Mouse (Mus musculus): ENCODE measurements at regions not wholly inside any gene's neighbourhood (a gene's known extent, or its start where the extent isn't known, plus 50 kb on each side); places are given as distances from the start of the nearest gene placed in this dataset.

- Histone ChIP-seq H3K4me2 (no peak overlapping the region), H3K36me3 (no peaks in the 10 kb centered on the region), H3K9me3 (replicated peaks) (no peaks in the 10 kb centered on the region), H3K4me3 (replicated peaks) (no peak overlapping the region), H3K27me3 (no peaks in the 10 kb centered on the region), H3K27ac (no peak overlapping the region), H3K4me1 (no peaks in the 10 kb centered on the region), H3K9ac (no peak overlapping the region)
- no peak for ATAC-seq (replicated peaks; ENCODE audit: low FRiP score)
These were observed 354.2 kb downstream of the Basp1 start for GRCm38 (mm10) chr15:25059347-25059746.

- Histone ChIP-seq H3K9me3 (replicated peaks) (no peaks in the 10 kb centered on the region), H3K4me2 (no peak overlapping the region), H3K36me3 (no peaks in the 10 kb centered on the region), H3K9ac (no peak overlapping the region), H3K4me3 (replicated peaks) (no peak overlapping the region), H3K4me1 (no peaks in the 10 kb centered on the region), H3K27me3 (no peaks in the 10 kb centered on the region), H3K27ac (no peak overlapping the region)
- WGBS = 27% methylated on average over 1 of the region's 1 CpGs
- ATAC-seq (replicated peaks; ENCODE audit: low FRiP score) = no peak
These were observed 365.7 kb downstream of the Basp1 start for GRCm38 (mm10) chr15:25047875-25048274.

GRCm38 (mm10) chr15:25046514-25047138 lies 366.9 kb downstream of the Basp1 start:
- H3K36me3 ChIP-seq = no peaks in the 10 kb centered on the region
- no peaks in the 10 kb centered on the region for H3K4me1 ChIP-seq
- no peak overlapping the region for H3K27ac ChIP-seq
- no peak overlapping the region for H3K4me2 ChIP-seq
- H3K9me3 ChIP-seq (replicated peaks) = no peaks in the 10 kb centered on the region
- H3K4me3 ChIP-seq (replicated peaks) = no peak overlapping the region
- H3K9ac ChIP-seq = no peak overlapping the region
- no peak for ATAC-seq (replicated peaks; ENCODE audit: low FRiP score)
- 73% methylated on average over 5 of the region's 5 CpGs for WGBS
- H3K27me3 ChIP-seq = no peaks in the 10 kb centered on the region

GRCm38 (mm10) chr15:25036231-25036630 lies 377.3 kb downstream of the Basp1 start:
- 92% methylated on average over 3 of the region's 3 CpGs for WGBS
- no peaks in the 10 kb centered on the region for H3K27me3 ChIP-seq

GRCm38 (mm10) chr15:25027865-25028264 lies 385.7 kb downstream of the Basp1 start:
- H3K4me3 ChIP-seq (replicated peaks) = no peak overlapping the region
- H3K9ac ChIP-seq = no peak overlapping the region
- H3K36me3 ChIP-seq = no peaks in the 10 kb centered on the region
- H3K27me3 ChIP-seq = 0 out of 2 replicates have a peak, but pooled peaks cover 2% of the 10 kb centered on the region
- WGBS = 85% methylated on average over 8 of the region's 8 CpGs
- H3K9me3 ChIP-seq (replicated peaks) = no peaks in the 10 kb centered on the region
- H3K27ac ChIP-seq = no peak overlapping the region
- ATAC-seq (replicated peaks; ENCODE audit: low FRiP score) = no peak
- H3K4me1 ChIP-seq = no peaks in the 10 kb centered on the region; the same call in 1 of the 2 replicates
- no peak overlapping the region for H3K4me2 ChIP-seq

More at GRCm38 (mm10) chr15:25036231-25036630, 377.3 kb downstream of the Basp1 start:
- no peaks in the 10 kb centered on the region for H3K9me3 ChIP-seq (replicated peaks)
- no peak overlapping the region for H3K27ac ChIP-seq
- H3K4me1 ChIP-seq = no peaks in the 10 kb centered on the region
- H3K4me2 ChIP-seq = no peak overlapping the region
- H3K9ac ChIP-seq = no peak overlapping the region
- H3K4me3 ChIP-seq (replicated peaks) = no peak overlapping the region
- H3K36me3 ChIP-seq = no peaks in the 10 kb centered on the region
- ATAC-seq (replicated peaks; ENCODE audit: low FRiP score) = no peak

GRCm38 (mm10) chr15:25026786-25027461 lies 386.6 kb downstream of the Basp1 start:
- 0 out of 2 replicates have a peak, but pooled peaks cover 2% of the 10 kb centered on the region for H3K27me3 ChIP-seq
- H3K27ac ChIP-seq = no peak overlapping the region
- peak overlapping the region; percentile 13; the same call in 1 of the 2 replicates for H3K4me3 ChIP-seq (replicated peaks)
- H3K4me2 ChIP-seq = peak overlapping the region; percentile 36
- H3K9ac ChIP-seq = no peak overlapping the region
- 17% methylated on average over 15 of the region's 15 CpGs for WGBS
- ATAC-seq (replicated peaks; ENCODE audit: low FRiP score) = no peak
- no peaks in the 10 kb centered on the region for H3K9me3 ChIP-seq (replicated peaks)
- H3K36me3 ChIP-seq = no peaks in the 10 kb centered on the region
- no peaks in the 10 kb centered on the region; the same call in 1 of the 2 replicates for H3K4me1 ChIP-seq

- Histone ChIP-seq H3K36me3 (no peaks in the 10 kb centered on the region), H3K27me3 (0 out of 2 replicates have a peak, but pooled peaks cover 2% of the 10 kb centered on the region), H3K4me3 (replicated peaks) (no peak overlapping the region), H3K9me3 (replicated peaks) (no peaks in the 10 kb centered on the region), H3K27ac (no peak overlapping the region), H3K4me2 (no peak overlapping the region), H3K4me1 (no peaks in the 10 kb centered on the region; the same call in 1 of the 2 replicates), H3K9ac (no peak overlapping the region)
- 39% methylated on average over 8 of the region's 8 CpGs for WGBS
- no peak for ATAC-seq (replicated peaks; ENCODE audit: low FRiP score)
These were observed 387.2 kb downstream of the Basp1 start for GRCm38 (mm10) chr15:25026351-25026750.

GRCm38 (mm10) chr15:25020916-25021315 lies 392.6 kb downstream of the Basp1 start:
- H3K27me3 ChIP-seq = no peaks in the 10 kb centered on the region
- 70% methylated on average over 3 of the region's 3 CpGs for WGBS

GRCm38 (mm10) chr15:25019352-25019941 lies 394.1 kb downstream of the Basp1 start:
- Histone ChIP-seq H3K4me1 (no peaks in the 10 kb centered on the region), H3K4me3 (replicated peaks) (no peak overlapping the region), H3K36me3 (no peaks in the 10 kb centered on the region), H3K9ac (no peak overlapping the region), H3K4me2 (no peak overlapping the region), H3K27me3 (no peaks in the 10 kb centered on the region), H3K27ac (no peak overlapping the region), H3K9me3 (replicated peaks) (no peaks in the 10 kb centered on the region)
- no peak for ATAC-seq (replicated peaks; ENCODE audit: low FRiP score)
- WGBS = 78% methylated on average over 12 of the region's 12 CpGs

More at GRCm38 (mm10) chr15:25020916-25021315, 392.6 kb downstream of the Basp1 start:
- Histone ChIP-seq H3K27ac (no peak overlapping the region), H3K4me1 (no peaks in the 10 kb centered on the region), H3K36me3 (no peaks in the 10 kb centered on the region), H3K9me3 (replicated peaks) (no peaks in the 10 kb centered on the region), H3K9ac (no peak overlapping the region), H3K4me2 (no peak overlapping the region), H3K4me3 (replicated peaks) (no peak overlapping the region)
- ATAC-seq (replicated peaks; ENCODE audit: low FRiP score) = no peak

- no peak overlapping the region for H3K4me2 ChIP-seq
- H3K9ac ChIP-seq = no peak overlapping the region
- no peak overlapping the region for H3K4me3 ChIP-seq (replicated peaks)
- H3K27me3 ChIP-seq = no peaks in the 10 kb centered on the region
- no peak overlapping the region for H3K27ac ChIP-seq
- H3K9me3 ChIP-seq (replicated peaks) = no peaks in the 10 kb centered on the region
- no peaks in the 10 kb centered on the region for H3K36me3 ChIP-seq
- H3K4me1 ChIP-seq = no peaks in the 10 kb centered on the region
- no peak for ATAC-seq (replicated peaks; ENCODE audit: low FRiP score)
- 83% methylated on average over 3 of the region's 3 CpGs for WGBS
These were observed 394.6 kb downstream of the Basp1 start for GRCm38 (mm10) chr15:25018937-25019336.

GRCm38 (mm10) chr15:25007720-25008119 lies 405.8 kb downstream of the Basp1 start:
- Histone ChIP-seq H3K9ac (no peak overlapping the region), H3K4me1 (no peaks in the 10 kb centered on the region), H3K4me2 (no peak overlapping the region), H3K9me3 (replicated peaks) (no peaks in the 10 kb centered on the region), H3K27ac (no peak overlapping the region), H3K27me3 (no peaks in the 10 kb centered on the region), H3K36me3 (no peaks in the 10 kb centered on the region), H3K4me3 (replicated peaks) (no peak overlapping the region)
- ATAC-seq (replicated peaks; ENCODE audit: low FRiP score) = no peak
- 93% methylated on average over 2 of the region's 2 CpGs for WGBS

GRCm38 (mm10) chr15:25000171-25000570 lies 413.4 kb downstream of the Basp1 start:
- ATAC-seq (replicated peaks; ENCODE audit: low FRiP score) = no peak
- Histone ChIP-seq H3K27me3 (no peaks in the 10 kb centered on the region), H3K27ac (no peak overlapping the region), H3K36me3 (no peaks in the 10 kb centered on the region), H3K4me3 (replicated peaks) (no peak overlapping the region), H3K9me3 (replicated peaks) (no peaks in the 10 kb centered on the region), H3K9ac (no peak overlapping the region), H3K4me2 (no peak overlapping the region), H3K4me1 (no peaks in the 10 kb centered on the region)
- 88% methylated on average over 3 of the region's 3 CpGs for WGBS

All from kidney, embryonic 15.5 days (tissue).